Mouse (Mus musculus) intestine, postnatal 0 days (tissue): ENCODE data around the gene Tk2. TPM values are rescaled to one million over a fixed set of nuclear protein-coding genes. Genes with fewer than 3 reads are reported as not detected.
A peak's percentile ranks its signal among the peaks of the same experiment; 100 is the strongest.

Experiments used
- ATAC-seq: fragments of 200-750 bp; cut with Nextera tagmentation; 2 replicates; pipeline ENCODE4 v1.8.0; 2017; ENCODE audit warnings: mild to moderate bottlenecking, moderate TSS enrichment, moderate library complexity
- H3K27ac ChIP-seq: fragments of 300-500 bp; sonication (generic); 2 replicates; pipeline ENCODE4 v1.5.1; 2014; ENCODE audit warnings: mild to moderate bottlenecking, low read depth, low read length, moderate library complexity
- H3K27me3 ChIP-seq: fragments of 300-500 bp; sonication (generic); replicated peaks from 2 replicates; pipeline ENCODE4 v1.6.1; 2014; ENCODE audit warnings: low read length, mixed read lengths; ENCODE audit not compliant: control insufficient read depth, insufficient read depth
- H3K36me3 ChIP-seq: fragments of 300-500 bp; sonication (generic); 2 replicates; pipeline ENCODE4 v1.6.1; 2014; ENCODE audit warnings: mild to moderate bottlenecking, moderate library complexity; ENCODE audit not compliant: control insufficient read depth, insufficient read depth
- H3K4me1 ChIP-seq: fragments of 300-500 bp; sonication (generic); replicated peaks from 2 replicates; pipeline ENCODE4 v1.6.1; 2014; ENCODE audit warnings: antibody characterized with exemption, low read length, mixed read lengths; ENCODE audit not compliant: control insufficient read depth, insufficient read depth
- H3K4me2 ChIP-seq: fragments of 300-500 bp; sonication (generic); replicated peaks from 2 replicates; pipeline ENCODE4 v1.6.1; 2014; ENCODE audit warnings: low read depth, mild to moderate bottlenecking, moderate library complexity
- H3K4me3 ChIP-seq: fragments of 300-500 bp; sonication (generic); 2 replicates; pipeline ENCODE4 v1.5.1; 2014; ENCODE audit warnings: low read depth, low read length
- H3K9ac ChIP-seq: fragments of 300-500 bp; sonication (generic); 2 replicates; pipeline ENCODE4 v1.6.1; 2014; ENCODE audit warnings: mild to moderate bottlenecking, low read depth, low read length
- H3K9me3 ChIP-seq: fragments of 300-500 bp; sonication (generic); 2 replicates; pipeline ENCODE4 v1.6.1; 2016; ENCODE audit warnings: mixed run types; ENCODE audit not compliant: control insufficient read depth
- CTCF ChIP-seq: sonication (generic); IDR thresholded peaks from 2 replicates; pipeline ENCODE4 v1.5.1; 2016; ENCODE audit warnings: low read depth, mild to moderate bottlenecking, control low read depth, antibody characterized with exemption, moderate library complexity
- WGBS: fragments of 180-500 bp; shearing (Covaris S2); extraction: QIAGEN DNeasy Blood & Tissue Kit; methylation state at CpG from one replicate; pipeline ENCODE4 v1.1.7; 2014; 5-methylcytosine and 5-hydroxymethylcytosine counted together
- polyA plus RNA-seq: library from polyadenylated mRNA; unstranded; fragments of >200 nt; fragmentation: Nextera tagmentation; extraction: Ambion mirVana; gene quantifications from 2 replicates; pipeline ENCODE4 v1.2.1, GENCODE M21; 2015

Gene Tk2
- polyA plus RNA-seq, 1 experiment from 2014 or later = 12.4 TPM

DNA sequence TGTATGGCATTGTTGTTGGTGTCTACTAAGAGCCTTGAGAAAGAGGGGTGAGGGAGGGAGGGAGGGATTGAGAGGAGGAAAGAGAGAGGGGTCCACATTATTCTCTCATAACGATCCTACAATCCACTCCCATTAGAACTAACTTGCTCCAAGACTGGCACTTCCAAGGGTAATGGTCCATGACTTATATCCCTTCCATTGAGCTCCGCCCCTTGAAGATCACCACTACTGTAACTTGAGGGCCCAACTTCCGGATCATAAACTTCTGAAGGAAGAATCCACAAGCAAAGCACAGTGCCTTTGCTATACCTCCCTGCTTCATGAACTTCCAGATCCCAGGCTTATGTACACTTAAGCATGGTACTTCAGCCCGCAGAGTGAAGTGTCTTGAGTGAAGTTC is 46.0 kb downstream of the Tk2 start:
- no peak overlapping the region for H3K27ac ChIP-seq
- ATAC-seq = no peak
- no peaks in the 10 kb centered on the region for H3K36me3 ChIP-seq
- no peaks in the 10 kb centered on the region for H3K4me1 ChIP-seq
- H3K9ac ChIP-seq = no peak overlapping the region
- H3K9me3 ChIP-seq = no peaks in the 10 kb centered on the region
- 90% methylated on average over 4 of the region's 4 CpGs for WGBS
- no peak overlapping the region for H3K4me3 ChIP-seq
- no peaks in the 10 kb centered on the region for H3K27me3 ChIP-seq
- no peak for TF ChIP-seq CTCF
- no peak overlapping the region for H3K4me2 ChIP-seq

GRCm38 (mm10) chr8:104201622-104202021 is 46.7 kb downstream of the Tk2 start:
- H3K9me3 ChIP-seq = no peaks in the 10 kb centered on the region
- WGBS = 72% methylated on average over 3 of the region's 3 CpGs
- H3K4me1 ChIP-seq = no peaks in the 10 kb centered on the region
- no peak overlapping the region for H3K4me3 ChIP-seq
- H3K36me3 ChIP-seq = no peaks in the 10 kb centered on the region
- TF ChIP-seq CTCF = no peak
- no peak for ATAC-seq
- H3K27me3 ChIP-seq = no peaks in the 10 kb centered on the region
- no peak overlapping the region for H3K4me2 ChIP-seq
- no peak overlapping the region for H3K27ac ChIP-seq
- no peak overlapping the region for H3K9ac ChIP-seq

DNA sequence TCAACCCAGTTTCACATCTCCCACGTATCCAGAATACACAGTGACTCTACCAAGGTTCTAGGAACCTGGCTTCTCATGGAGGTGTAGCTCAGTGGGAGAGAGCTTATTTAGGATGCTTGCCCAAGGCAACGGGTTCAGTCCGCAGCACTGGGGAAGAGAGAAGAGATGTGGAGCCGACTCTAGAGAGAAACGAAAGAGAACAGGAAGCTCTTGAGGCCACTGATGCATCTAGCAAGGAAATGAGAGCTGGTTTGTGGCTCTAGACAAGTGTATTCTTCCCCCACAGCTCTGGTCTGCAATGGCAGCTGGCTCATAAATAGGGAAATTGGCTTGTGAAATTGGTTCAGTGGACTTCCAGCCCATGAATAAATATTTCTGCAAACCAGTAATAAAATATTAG is 48.6 kb downstream of the Tk2 start:
- Histone ChIP-seq H3K4me1 (no peaks in the 10 kb centered on the region), H3K27me3 (no peaks in the 10 kb centered on the region), H3K9me3 (no peaks in the 10 kb centered on the region), H3K27ac (no peak overlapping the region), H3K4me3 (no peak overlapping the region), H3K9ac (no peak overlapping the region), H3K36me3 (no peaks in the 10 kb centered on the region), H3K4me2 (no peak overlapping the region)
- 69% methylated on average over 5 of the region's 5 CpGs for WGBS
- no peak for TF ChIP-seq CTCF
- ATAC-seq = no peak

- Histone ChIP-seq H3K27ac (no peak overlapping the region), H3K36me3 (no peaks in the 10 kb centered on the region), H3K4me3 (no peak overlapping the region), H3K9ac (no peak overlapping the region), H3K4me1 (no peaks in the 10 kb centered on the region), H3K27me3 (no peaks in the 10 kb centered on the region), H3K9me3 (no peaks in the 10 kb centered on the region), H3K4me2 (peak overlapping the region; percentile 21; the same call in 1 of the 2 replicates)
- TF ChIP-seq CTCF = no peak
- WGBS = 20% methylated on average over 11 of the region's 11 CpGs
- ATAC-seq = 0 out of 2 replicates have a peak, but pooled peaks have one; percentile 54
Observed at GRCm38 (mm10) chr8:104191496-104191895, 56.9 kb downstream of the Tk2 start.

DNA sequence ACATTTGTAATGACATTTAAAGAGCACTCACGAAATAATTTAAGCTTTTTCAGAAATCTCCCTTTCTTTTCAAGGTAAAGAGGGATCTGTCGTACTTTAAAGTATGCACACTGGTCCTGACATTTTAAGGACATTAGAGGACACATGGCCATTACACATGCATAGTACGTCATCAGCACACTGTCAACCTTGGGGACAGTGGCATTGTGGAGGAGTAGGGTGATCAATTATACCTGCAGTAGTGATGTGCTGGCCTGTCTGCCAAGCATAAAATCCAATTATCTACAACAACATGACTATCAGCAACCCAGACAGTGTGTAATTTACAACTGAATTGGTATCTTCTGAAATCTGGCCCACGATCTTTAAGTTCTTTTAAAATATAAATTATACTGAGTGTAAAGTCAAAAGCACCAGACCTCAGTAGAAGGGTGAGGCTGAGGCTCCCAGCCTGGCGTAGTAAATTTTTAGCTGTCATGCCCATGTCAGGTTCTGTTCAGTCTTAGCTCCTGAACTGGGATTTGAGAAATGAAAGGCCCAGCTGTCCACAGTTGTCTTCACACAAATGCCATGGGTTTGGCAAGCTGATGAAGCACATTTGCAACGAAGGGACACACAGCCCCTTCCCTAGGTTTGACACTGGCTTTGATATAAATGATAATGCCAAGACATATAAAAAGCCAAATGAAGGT is 57.4 kb downstream of the Tk2 start:
- WGBS = 77% methylated on average over 6 of the region's 6 CpGs
- no peak for ATAC-seq

DNA sequence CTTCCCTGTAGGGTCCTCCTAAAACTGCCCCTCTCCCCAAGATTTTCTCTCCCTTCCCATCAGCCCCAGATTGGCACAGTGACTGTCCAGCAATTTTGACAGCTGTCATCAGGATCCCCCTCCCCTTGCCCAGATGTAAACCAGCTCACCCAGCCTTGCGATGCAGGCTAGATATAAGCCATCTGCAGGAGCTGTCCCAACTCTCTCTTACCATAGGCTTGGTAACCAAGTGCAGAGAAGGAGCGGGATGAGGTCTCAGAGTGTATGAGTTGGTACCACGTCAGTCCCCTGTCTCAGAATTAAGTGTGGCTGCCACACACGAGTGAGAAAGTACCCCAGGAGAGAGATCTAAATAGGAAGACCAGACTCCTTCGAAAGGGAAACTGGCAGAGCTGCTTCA is 59.9 kb downstream of the Tk2 start:
- H3K9me3 ChIP-seq = no peaks in the 10 kb centered on the region
- H3K4me3 ChIP-seq = no peak overlapping the region
- H3K27me3 ChIP-seq = no peaks in the 10 kb centered on the region
- no peak overlapping the region for H3K9ac ChIP-seq
- no peak for TF ChIP-seq CTCF
- 53% methylated on average over 5 of the region's 5 CpGs for WGBS
- no peak overlapping the region for H3K4me2 ChIP-seq
- H3K36me3 ChIP-seq = no peaks in the 10 kb centered on the region
- H3K27ac ChIP-seq = no peak overlapping the region
- no peaks in the 10 kb centered on the region for H3K4me1 ChIP-seq
- ATAC-seq = no peak

More for the DNA sequence above, 57.4 kb downstream of the Tk2 start:
- H3K4me1 ChIP-seq = no peaks in the 10 kb centered on the region
- H3K36me3 ChIP-seq = no peaks in the 10 kb centered on the region
- no peak overlapping the region for H3K27ac ChIP-seq
- H3K4me3 ChIP-seq = no peak overlapping the region
- no peak for TF ChIP-seq CTCF
- H3K27me3 ChIP-seq = no peaks in the 10 kb centered on the region
- no peak overlapping the region for H3K9ac ChIP-seq
- no peak overlapping the region for H3K4me2 ChIP-seq
- no peaks in the 10 kb centered on the region for H3K9me3 ChIP-seq
